Mouse (Mus musculus): ENCODE measurements around the gene Rps12-ps3. TPM values are rescaled to one million over a fixed set of nuclear protein-coding genes. Genes with fewer than 3 reads are reported as not detected.

Gene Rps12-ps3
- polyA plus RNA-seq (2014; fragmentation: Nextera tagmentation; extraction: Ambion mirVana), result 14.9 and 16.3 TPM in 2 replicates

GRCm38 (mm10) chr19:59321990-59322389 is at the start of gene Rps12-ps3:
TSS of gene Rps12-ps3 (plus strand) at chr19:59322290.
- Histone ChIP-seq H3K36me3 (ENCODE audit: control insufficient read depth, insufficient read depth, low read length) (no peaks in the 10 kb centered on the region), H3K27me3 (ENCODE audit: control insufficient read depth, insufficient read depth, low read length) (no peaks in the 10 kb centered on the region), H3K4me1 (replicated peaks; ENCODE audit: control insufficient read depth, insufficient read depth, low read length) (no peaks in the 10 kb centered on the region), H3K4me2 (replicated peaks; ENCODE audit: low read depth, low read length) (no peak within 1 kb of the TSS), H3K4me3 (ENCODE audit: low read depth, low read length) (no peak within 1 kb of the TSS), H3K27ac (ENCODE audit: low read depth, low read length) (no peak within 1 kb of the TSS), H3K9ac (ENCODE audit: low read depth, low read length) (no peak within 1 kb of the TSS), H3K9me3 (ENCODE audit: control insufficient read depth, low read length) (no peaks in the 10 kb centered on the region)
- DNase-seq (ENCODE audit: low spot score) (no peak), ATAC-seq (ENCODE audit: low FRiP score) (no peak)
- WGBS, result 98% methylated on average over 7 of the region's 14 CpGs

GRCm38 (mm10) chr19:59273190-59273589 is 48.9 kb upstream of the Rps12-ps3 start:
- DNase-seq (ENCODE audit: low spot score) (no peak), ATAC-seq (ENCODE audit: low FRiP score) (no peak)
- Histone ChIP-seq H3K4me3 (ENCODE audit: low read depth, low read length) (no peak overlapping the region), H3K9me3 (ENCODE audit: control insufficient read depth, low read length) (no peaks in the 10 kb centered on the region), H3K27me3 (ENCODE audit: control insufficient read depth, insufficient read depth, low read length) (no peaks in the 10 kb centered on the region), H3K27ac (ENCODE audit: low read depth, low read length) (no peak overlapping the region), H3K4me2 (replicated peaks; ENCODE audit: low read depth, low read length) (no peak overlapping the region), H3K4me1 (replicated peaks; ENCODE audit: control insufficient read depth, insufficient read depth, low read length) (no peaks in the 10 kb centered on the region), H3K9ac (ENCODE audit: low read depth, low read length) (no peak overlapping the region), H3K36me3 (ENCODE audit: control insufficient read depth, insufficient read depth, low read length) (no peaks in the 10 kb centered on the region)
- WGBS, result 84% methylated on average over 7 of the region's 7 CpGs

GRCm38 (mm10) chr19:59276354-59276753 is 45.7 kb upstream of the Rps12-ps3 start:
- H3K36me3 ChIP-seq (ENCODE audit: control insufficient read depth, insufficient read depth, low read length), result no peaks in the 10 kb centered on the region
- H3K4me1 ChIP-seq (replicated peaks; ENCODE audit: control insufficient read depth, insufficient read depth, low read length), result no peaks in the 10 kb centered on the region
- no peak overlapping the region for H3K4me3 ChIP-seq (ENCODE audit: low read depth, low read length)
- H3K9ac ChIP-seq (ENCODE audit: low read depth, low read length), result no peak overlapping the region
- no peak for DNase-seq (ENCODE audit: low spot score)
- 69% methylated on average over 7 of the region's 7 CpGs for WGBS
- no peaks in the 10 kb centered on the region for H3K9me3 ChIP-seq (ENCODE audit: control insufficient read depth, low read length)
- no peak overlapping the region for H3K27ac ChIP-seq (ENCODE audit: low read depth, low read length)
- H3K4me2 ChIP-seq (replicated peaks; ENCODE audit: low read depth, low read length), result no peak overlapping the region
- H3K27me3 ChIP-seq (ENCODE audit: control insufficient read depth, insufficient read depth, low read length), result no peaks in the 10 kb centered on the region
- ATAC-seq (ENCODE audit: low FRiP score), result peak; percentile 51; the same call in 1 of the 2 replicates

GRCm38 (mm10) chr19:59280841-59281240 is 41.2 kb upstream of the Rps12-ps3 start:
- Histone ChIP-seq H3K36me3 (ENCODE audit: control insufficient read depth, insufficient read depth, low read length) (no peaks in the 10 kb centered on the region), H3K4me3 (ENCODE audit: low read depth, low read length) (no peak overlapping the region), H3K9me3 (ENCODE audit: control insufficient read depth, low read length) (no peaks in the 10 kb centered on the region), H3K4me1 (replicated peaks; ENCODE audit: control insufficient read depth, insufficient read depth, low read length) (no peaks in the 10 kb centered on the region), H3K27me3 (ENCODE audit: control insufficient read depth, insufficient read depth, low read length) (no peaks in the 10 kb centered on the region), H3K4me2 (replicated peaks; ENCODE audit: low read depth, low read length) (no peak overlapping the region), H3K27ac (ENCODE audit: low read depth, low read length) (no peak overlapping the region), H3K9ac (ENCODE audit: low read depth, low read length) (no peak overlapping the region)
- DNase-seq (ENCODE audit: low spot score) (no peak), ATAC-seq (ENCODE audit: low FRiP score) (no peak)

- no peak overlapping the region for H3K27ac ChIP-seq (ENCODE audit: low read depth, low read length)
- H3K9ac ChIP-seq (ENCODE audit: low read depth, low read length), result no peak overlapping the region
- H3K36me3 ChIP-seq (ENCODE audit: control insufficient read depth, insufficient read depth, low read length), result no peaks in the 10 kb centered on the region
- no peak overlapping the region for H3K4me3 ChIP-seq (ENCODE audit: low read depth, low read length)
- ATAC-seq (ENCODE audit: low FRiP score) (no peak), DNase-seq (ENCODE audit: low spot score) (no peak)
- H3K27me3 ChIP-seq (ENCODE audit: control insufficient read depth, insufficient read depth, low read length), result no peaks in the 10 kb centered on the region
- no peaks in the 10 kb centered on the region for H3K4me1 ChIP-seq (replicated peaks; ENCODE audit: control insufficient read depth, insufficient read depth, low read length)
- no peak overlapping the region for H3K4me2 ChIP-seq (replicated peaks; ENCODE audit: low read depth, low read length)
- H3K9me3 ChIP-seq (ENCODE audit: control insufficient read depth, low read length), result no peaks in the 10 kb centered on the region
- 78% methylated on average over 3 of the region's 3 CpGs for WGBS
These were observed 40.1 kb upstream of the Rps12-ps3 start for GRCm38 (mm10) chr19:59282001-59282400.

GRCm38 (mm10) chr19:59289042-59289441 is 33.0 kb upstream of the Rps12-ps3 start:
- H3K4me2 ChIP-seq (replicated peaks; ENCODE audit: low read depth, low read length), result no peak overlapping the region

DNA sequence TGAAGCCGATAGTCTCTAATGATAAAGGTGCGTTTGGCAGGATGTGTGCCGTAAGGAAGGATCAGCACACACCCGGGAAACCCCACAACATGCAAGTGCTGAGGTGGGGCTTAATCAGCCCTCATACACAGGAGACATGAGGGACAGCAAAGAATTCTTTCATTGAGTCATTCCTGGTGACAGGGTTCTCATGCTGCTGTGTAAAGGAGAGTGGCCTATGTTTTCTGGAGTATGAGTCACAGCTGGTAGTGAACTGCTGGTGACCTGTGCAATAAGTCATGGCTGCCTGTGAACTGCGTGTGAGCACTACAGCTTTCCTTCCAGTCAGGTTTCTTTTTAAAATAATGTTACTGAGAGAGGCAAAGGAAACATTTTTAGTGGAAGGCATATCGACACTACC is 32.3 kb upstream of the Rps12-ps3 start:
- no peaks in the 10 kb centered on the region for H3K27me3 ChIP-seq (ENCODE audit: control insufficient read depth, insufficient read depth, low read length)
- no peak overlapping the region for H3K27ac ChIP-seq (ENCODE audit: low read depth, low read length)
- 95% methylated on average over 6 of the region's 6 CpGs for WGBS
- ATAC-seq (ENCODE audit: low FRiP score) (no peak), DNase-seq (ENCODE audit: low spot score) (no peak)
- H3K4me3 ChIP-seq (ENCODE audit: low read depth, low read length), result no peak overlapping the region
- no peaks in the 10 kb centered on the region for H3K36me3 ChIP-seq (ENCODE audit: control insufficient read depth, insufficient read depth, low read length)
- H3K9me3 ChIP-seq (ENCODE audit: control insufficient read depth, low read length), result no peaks in the 10 kb centered on the region
- H3K9ac ChIP-seq (ENCODE audit: low read depth, low read length), result no peak overlapping the region
- H3K4me1 ChIP-seq (replicated peaks; ENCODE audit: control insufficient read depth, insufficient read depth, low read length), result no peaks in the 10 kb centered on the region
- H3K4me2 ChIP-seq (replicated peaks; ENCODE audit: low read depth, low read length), result no peak overlapping the region

More at GRCm38 (mm10) chr19:59289042-59289441, 33.0 kb upstream of the Rps12-ps3 start:
- Histone ChIP-seq H3K9me3 (ENCODE audit: control insufficient read depth, low read length) (no peaks in the 10 kb centered on the region), H3K9ac (ENCODE audit: low read depth, low read length) (no peak overlapping the region), H3K27me3 (ENCODE audit: control insufficient read depth, insufficient read depth, low read length) (no peaks in the 10 kb centered on the region), H3K4me3 (ENCODE audit: low read depth, low read length) (no peak overlapping the region), H3K4me1 (replicated peaks; ENCODE audit: control insufficient read depth, insufficient read depth, low read length) (no peaks in the 10 kb centered on the region), H3K27ac (ENCODE audit: low read depth, low read length) (no peak overlapping the region), H3K36me3 (ENCODE audit: control insufficient read depth, insufficient read depth, low read length) (no peaks in the 10 kb centered on the region)
- DNase-seq (ENCODE audit: low spot score) (no peak), ATAC-seq (ENCODE audit: low FRiP score) (no peak)

DNA sequence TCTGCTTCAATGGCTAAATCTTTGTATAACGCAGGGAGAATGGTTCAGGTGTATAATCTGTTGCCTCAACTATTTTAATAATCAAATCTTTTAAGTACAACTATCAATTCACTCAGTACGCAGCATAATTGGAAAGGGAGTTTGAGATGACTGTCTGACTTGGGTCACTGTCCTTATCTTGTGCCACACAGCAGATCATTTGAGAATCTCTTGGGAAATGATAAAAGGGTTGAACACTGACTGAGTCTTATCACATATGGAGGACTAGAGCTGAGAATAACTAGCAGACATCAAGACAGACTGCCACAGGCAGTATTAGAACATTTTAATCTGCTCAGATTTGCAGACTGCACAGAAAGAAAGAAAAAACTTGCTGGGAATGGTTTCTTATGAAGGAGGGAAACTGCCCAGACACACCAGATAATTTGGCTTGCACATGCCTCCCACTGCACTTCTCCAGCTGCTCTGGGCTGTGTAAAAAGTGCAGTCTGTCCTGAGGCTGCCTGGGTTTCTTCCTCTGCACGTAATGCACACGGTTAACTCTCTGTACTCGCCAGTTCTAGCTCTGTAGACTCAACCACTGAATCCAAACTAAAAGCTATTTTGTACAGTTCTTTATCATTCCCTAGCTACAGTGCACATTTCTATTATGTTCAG is 29.8 kb upstream of the Rps12-ps3 start:
- ATAC-seq (ENCODE audit: low FRiP score), result no peak
- no peak overlapping the region for H3K27ac ChIP-seq (ENCODE audit: low read depth, low read length)
- no peak overlapping the region for H3K9ac ChIP-seq (ENCODE audit: low read depth, low read length)
- H3K4me1 ChIP-seq (replicated peaks; ENCODE audit: control insufficient read depth, insufficient read depth, low read length), result no peaks in the 10 kb centered on the region
- no peak overlapping the region for H3K4me2 ChIP-seq (replicated peaks; ENCODE audit: low read depth, low read length)
- no peak overlapping the region for H3K4me3 ChIP-seq (ENCODE audit: low read depth, low read length)
- no peaks in the 10 kb centered on the region for H3K36me3 ChIP-seq (ENCODE audit: control insufficient read depth, insufficient read depth, low read length)
- no peaks in the 10 kb centered on the region for H3K9me3 ChIP-seq (ENCODE audit: control insufficient read depth, low read length)
- 90% methylated on average over 5 of the region's 5 CpGs for WGBS
- DNase-seq (ENCODE audit: low spot score), result no peak
- no peaks in the 10 kb centered on the region for H3K27me3 ChIP-seq (ENCODE audit: control insufficient read depth, insufficient read depth, low read length)

GRCm38 (mm10) chr19:59315308-59315707 is 6.8 kb upstream of the Rps12-ps3 start:
- no peak for DNase-seq (ENCODE audit: low spot score)

More at GRCm38 (mm10) chr19:59315308-59315707, 6.8 kb upstream of the Rps12-ps3 start:
- H3K4me3 ChIP-seq (ENCODE audit: low read depth, low read length), result no peak overlapping the region
- H3K27ac ChIP-seq (ENCODE audit: low read depth, low read length), result no peak overlapping the region
- H3K27me3 ChIP-seq (ENCODE audit: control insufficient read depth, insufficient read depth, low read length), result no peaks in the 10 kb centered on the region
- no peaks in the 10 kb centered on the region for H3K9me3 ChIP-seq (ENCODE audit: control insufficient read depth, low read length)
- no peaks in the 10 kb centered on the region for H3K4me1 ChIP-seq (replicated peaks; ENCODE audit: control insufficient read depth, insufficient read depth, low read length)
- no peak for ATAC-seq (ENCODE audit: low FRiP score)
- H3K9ac ChIP-seq (ENCODE audit: low read depth, low read length), result no peak overlapping the region
- no peak overlapping the region for H3K4me2 ChIP-seq (replicated peaks; ENCODE audit: low read depth, low read length)
- H3K36me3 ChIP-seq (ENCODE audit: control insufficient read depth, insufficient read depth, low read length), result no peaks in the 10 kb centered on the region
